Mouse (Mus musculus): ENCODE data around the gene Hist1h1e. TPM values are rescaled to one million over a fixed set of nuclear protein-coding genes. Genes with fewer than 3 reads are reported as not detected.
"Not testable (repeated sequence)": the region's sequence is repeated elsewhere in the genome, so short reads cannot be mapped to it uniquely, and the experiment has no call there.

Gene Hist1h1e
- total RNA-seq, 2 experiments from 2014 or later, result 41.8 to 45.0 TPM

- no peak for DNase-seq (ENCODE audit: low spot score in 2 of 2)
Measured at GRCm38 (mm10) chr13:23592614-23593013, 29.7 kb downstream of the Hist1h1e start.

GRCm38 (mm10) chr13:23591886-23592285 lies 30.5 kb downstream of the Hist1h1e start:
- not testable (repeated sequence) for DNase-seq (ENCODE audit: low spot score in 2 of 2)

GRCm38 (mm10) chr13:23591206-23591605 lies 31.2 kb downstream of the Hist1h1e start:
- no peak for DNase-seq (ENCODE audit: low spot score in 2 of 2)

- no peak for DNase-seq (ENCODE audit: low spot score in 2 of 2)
Measured at GRCm38 (mm10) chr13:23586940-23587225, 35.5 kb downstream of the Hist1h1e start.

- no peak for DNase-seq (ENCODE audit: low spot score in 2 of 2)
Measured at GRCm38 (mm10) chr13:23586099-23586939, 36.0 kb downstream of the Hist1h1e start.

GRCm38 (mm10) chr13:23585442-23586098 lies 36.8 kb downstream of the Hist1h1e start:
- DNase-seq (ENCODE audit: low spot score in 2 of 2), result peak; percentile 71 to 85

- peak; percentile 61 to 75 for DNase-seq (ENCODE audit: low spot score in 2 of 2)
Measured at GRCm38 (mm10) chr13:23585029-23585441, 37.3 kb downstream of the Hist1h1e start.

- no peak for DNase-seq (ENCODE audit: low spot score in 2 of 2)
Measured at GRCm38 (mm10) chr13:23584331-23584730, 38.0 kb downstream of the Hist1h1e start.

GRCm38 (mm10) chr13:23583387-23584068 lies 38.8 kb downstream of the Hist1h1e start:
- no peak for DNase-seq (ENCODE audit: low spot score in 2 of 2)

- no peak for DNase-seq (ENCODE audit: low spot score in 2 of 2)
Measured at GRCm38 (mm10) chr13:23582219-23583056, 39.9 kb downstream of the Hist1h1e start.

GRCm38 (mm10) chr13:23581408-23582218 lies 40.7 kb downstream of the Hist1h1e start, which contains the start of gene Hist1h4d:
Gene Hist1h4d (plus strand): TSS chr13:23581598.
- peak; percentile 98 to 99 for DNase-seq (ENCODE audit: low spot score in 2 of 2)

- no peak for DNase-seq (ENCODE audit: low spot score in 2 of 2)
Measured at GRCm38 (mm10) chr13:23577835-23578234, 44.5 kb downstream of the Hist1h1e start.

- no peak for DNase-seq (ENCODE audit: low spot score in 2 of 2)
Measured at GRCm38 (mm10) chr13:23576906-23577639, 45.3 kb downstream of the Hist1h1e start.

GRCm38 (mm10) chr13:23576351-23576881 lies 45.9 kb downstream of the Hist1h1e start:
- DNase-seq (ENCODE audit: low spot score in 2 of 2), result no peak

- not testable (repeated sequence) for DNase-seq (ENCODE audit: low spot score in 2 of 2)
Measured at GRCm38 (mm10) chr13:23575864-23576313, 46.5 kb downstream of the Hist1h1e start.

- DNase-seq (ENCODE audit: low spot score in 2 of 2), result peak; percentile 64 to 87
Measured at GRCm38 (mm10) chr13:23575271-23575851, 47.0 kb downstream of the Hist1h1e start, which contains the start of gene Hist1h3d. Gene Hist1h3d (plus strand): TSS chr13:23575763.

GRCm38 (mm10) chr13:23574546-23575170 lies 47.7 kb downstream of the Hist1h1e start:
- not testable (repeated sequence) for DNase-seq (ENCODE audit: low spot score in 2 of 2)

- peak; percentile 90 to 97 for DNase-seq (ENCODE audit: low spot score in 2 of 2)
Measured at GRCm38 (mm10) chr13:23573898-23574524, 48.3 kb downstream of the Hist1h1e start, which contains the start of the genes Hist1h2bf and Hist1h2ad. Gene Hist1h2bf (minus strand): TSS chr13:23574196. Gene Hist1h2ad (plus strand): TSS chr13:23574381.

Data from layer of hippocampus, adult 18-20 months (tissue).